Mouse (Mus musculus): ENCODE data around the gene Stradb. TPM values are rescaled to one million over a fixed set of nuclear protein-coding genes. Genes with fewer than 3 reads are reported as not detected.

Stradb gene
- polyA plus RNA-seq, 1 experiment, result 8.7 TPM

Other genes starting within 250 kb of the Stradb start
- 20.4 and 31.8 TPM in 2 replicates for gene Casp8, start 178.1 kb upstream of the Stradb start, polyA plus RNA-seq (2012; rRNA removed)
- 7.1 and 14.5 TPM in 2 replicates for gene Trak2, start 92 bp upstream of the Stradb start, polyA plus RNA-seq (2012; rRNA removed)
- gene C2cd6, start 121.4 kb downstream of the Stradb start, polyA plus RNA-seq (2012; rRNA removed), result not detected in 2 replicates
- 1.6 and 2.0 TPM in 2 replicates for gene Tmem237, start 146.9 kb downstream of the Stradb start, polyA plus RNA-seq (2012; rRNA removed)
- 1.2 and 2.5 TPM in 2 replicates for gene Mpp4, start 189.9 kb downstream of the Stradb start, polyA plus RNA-seq (2012; rRNA removed)